Mouse (Mus musculus) yolk sac, embryonic 10.5 days (tissue): Measurements from ENCODE around the gene Hoxc4.

Experiments used
- DNase-seq: peaks from one replicate; pipeline ENCODE4 v3.0.0-alpha.2; 2017; ENCODE audit warnings: low spot score

Gene Hoxc4

DNA sequence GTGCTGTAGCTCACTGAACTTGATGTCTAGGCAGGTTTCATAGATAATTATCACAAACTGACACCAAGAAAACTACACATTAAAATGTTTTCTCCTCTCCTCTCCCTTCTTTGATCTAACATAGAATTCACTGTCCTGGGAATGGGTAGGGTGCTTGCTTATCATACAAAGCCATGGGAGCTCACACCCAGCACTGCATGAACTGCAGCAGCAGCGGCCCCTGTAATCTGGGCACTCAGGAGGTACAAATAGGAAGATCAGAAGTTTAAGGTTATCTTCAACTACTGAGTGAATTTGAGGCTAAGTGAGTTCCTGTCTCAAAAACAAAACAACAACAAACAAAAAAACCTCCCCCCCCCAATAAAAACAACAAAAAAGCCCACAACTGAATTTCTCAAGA is 66.2 kb downstream of the Hoxc4 start:
- no peak for DNase-seq

DNA sequence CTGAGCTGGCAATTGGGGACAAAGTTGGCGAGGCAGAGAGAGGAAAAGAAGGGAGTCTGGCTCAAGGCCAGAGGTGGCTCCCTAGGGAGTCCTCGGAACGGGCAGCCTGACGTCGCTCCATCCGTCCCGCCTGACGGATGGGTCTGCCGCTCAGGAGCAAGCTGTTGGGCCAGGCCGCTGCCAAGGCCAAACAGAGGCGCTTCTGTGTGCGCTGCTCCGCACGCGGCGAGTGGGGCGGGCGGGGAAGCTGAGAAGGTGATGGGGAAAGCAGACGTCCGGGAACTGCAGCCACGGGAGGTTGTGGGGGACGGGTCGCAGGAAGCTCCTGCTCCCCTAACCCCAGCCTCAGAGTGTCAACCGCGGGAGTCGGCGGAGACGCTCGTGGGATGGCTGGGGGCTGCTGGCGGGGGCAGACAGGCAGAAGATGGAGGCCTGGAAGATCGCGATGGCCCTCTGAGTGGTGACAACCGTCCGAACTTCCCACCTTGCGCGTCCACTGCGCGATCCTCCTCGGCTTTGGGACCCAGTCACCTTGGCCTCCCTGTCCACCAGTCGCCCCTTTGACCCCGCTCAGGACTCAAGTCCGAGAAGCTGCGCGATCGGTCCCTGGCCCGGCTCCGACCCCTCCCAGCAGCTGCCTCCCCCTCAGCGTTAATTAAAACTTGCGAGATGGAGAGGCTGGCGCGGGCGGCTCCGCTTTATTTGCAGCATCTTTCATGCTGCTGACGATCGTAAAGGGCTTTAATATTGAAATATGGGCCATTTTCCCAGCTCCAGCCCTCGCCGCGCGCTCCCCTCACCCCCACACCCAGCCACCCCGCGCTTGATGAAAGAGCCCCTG is 67.3 kb downstream of the Hoxc4 start:
- DNase-seq = no peak
